ENCODE assay signal across 20 mouse cellular contexts in the genomic region with DNA sequence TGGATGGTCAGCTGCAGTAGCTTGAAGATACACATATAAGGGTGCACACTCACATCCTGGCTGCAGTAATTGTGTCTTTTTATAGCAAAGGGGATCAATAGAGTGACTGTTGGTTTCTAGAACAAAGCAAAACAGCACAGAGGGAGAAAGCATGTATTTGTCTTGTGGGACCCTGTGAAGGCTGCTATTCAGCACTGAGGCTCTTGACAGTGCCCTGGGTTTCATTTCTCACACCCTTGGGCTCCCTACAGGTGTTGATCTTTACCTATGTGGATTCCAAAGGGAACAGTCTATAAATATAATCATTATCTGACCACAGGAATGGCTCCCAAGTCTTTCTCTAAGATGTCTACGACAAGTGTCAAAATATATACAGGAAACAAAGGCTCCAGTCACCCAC.
DNase-seq lines count a peak whose midpoint lies in the region; ATAC-seq lines count a peak whose summit lies in the region.
"Had no signal": no experiment of that assay in that cellular context is flagged by ENCODE, and none has a peak within 500 bp of the region (broad histone marks: within the 10 kb centered on the region; RNA-seq: fewer than 3 reads in every experiment).

No protein-coding gene starts in this region.

- no peaks in the 10 kb centered on the region for H3K27me3 ChIP-seq in forebrain, embryonic 10.5 days (ENCODE audit: poor library complexity, severe bottlenecking)
- H3K27me3 ChIP-seq in forebrain, embryonic 14.5 days (replicated peaks; ENCODE audit: control insufficient read depth, insufficient read depth, low read length) = no peaks in the 10 kb centered on the region
- no peaks in the 10 kb centered on the region for H3K27me3 ChIP-seq in heart, embryonic 13.5 days (replicated peaks)
- H3K27me3 ChIP-seq in limb, embryonic 11.5 days (ENCODE audit: control insufficient read depth, insufficient read depth, low read length) = no peaks in the 10 kb centered on the region
- H3K27me3 ChIP-seq in limb, embryonic 10.5 days (ENCODE audit: low read depth, poor library complexity, severe bottlenecking) = no peaks in the 10 kb centered on the region
- H3K27me3 ChIP-seq: embryonic facial prominence, embryonic 15.5 days; limb, embryonic 12.5 days; liver, embryonic 12.5 days; megakaryocyte, embryonic 14.5 days; Patski had no signal

- peaks cover 10% of the 10 kb centered on the region for H3K4me1 ChIP-seq in forebrain, embryonic 10.5 days
- H3K4me1 ChIP-seq in forebrain, embryonic 14.5 days (ENCODE audit: control insufficient read depth, insufficient read depth, low read length) = peaks cover 4% of the 10 kb centered on the region; the same call in 1 of the 2 replicates
- H3K4me1 ChIP-seq in heart, embryonic 13.5 days = peaks cover 18% of the 10 kb centered on the region
- no peaks in the 10 kb centered on the region for H3K4me1 ChIP-seq in limb, embryonic 11.5 days (ENCODE audit: control insufficient read depth, insufficient read depth, low read length)
- peaks cover 7% of the 10 kb centered on the region for H3K4me1 ChIP-seq in limb, embryonic 10.5 days
- H3K4me1 ChIP-seq: embryonic facial prominence, embryonic 15.5 days; liver, embryonic 12.5 days had no signal

- H3K36me3 ChIP-seq in forebrain, embryonic 10.5 days (replicated peaks) = no peaks in the 10 kb centered on the region
- no peaks in the 10 kb centered on the region for H3K36me3 ChIP-seq in forebrain, embryonic 14.5 days (ENCODE audit: control insufficient read depth, insufficient read depth, low read length)
- H3K36me3 ChIP-seq in heart, embryonic 13.5 days = no peaks in the 10 kb centered on the region
- no peaks in the 10 kb centered on the region for H3K36me3 ChIP-seq in limb, embryonic 11.5 days (ENCODE audit: control insufficient read depth, insufficient read depth, low read length)
- no peaks in the 10 kb centered on the region for H3K36me3 ChIP-seq in limb, embryonic 10.5 days
- H3K36me3 ChIP-seq: embryonic facial prominence, embryonic 15.5 days; limb, embryonic 12.5 days; liver, embryonic 12.5 days had no signal

- no peak overlapping the region for H3K4me2 ChIP-seq in forebrain, embryonic 14.5 days (ENCODE audit: low read length)
- H3K4me2 ChIP-seq in heart, embryonic 13.5 days = no peak overlapping the region
- no peak overlapping the region for H3K4me2 ChIP-seq in limb, embryonic 11.5 days (ENCODE audit: low read depth, severe bottlenecking)
- H3K4me2 ChIP-seq: embryonic facial prominence, embryonic 15.5 days; limb, embryonic 12.5 days; liver, embryonic 12.5 days had no signal

- no peak overlapping the region for H3K9ac ChIP-seq in forebrain, embryonic 14.5 days (ENCODE audit: low read length)
- no peak overlapping the region for H3K9ac ChIP-seq in heart, embryonic 13.5 days
- H3K9ac ChIP-seq in limb, embryonic 11.5 days (ENCODE audit: low read length) = no peak overlapping the region
- H3K9ac ChIP-seq: embryonic facial prominence, embryonic 15.5 days; limb, embryonic 12.5 days; liver, embryonic 12.5 days had no signal

- no peak for DNase-seq in forebrain, embryonic 10.5 days (ENCODE audit: extremely low spot score, low spot score)
- no peak for DNase-seq in forebrain, embryonic 14.5 days (ENCODE audit: low spot score)
- no peak for DNase-seq in heart, postnatal 25 days (ENCODE audit: low spot score)
- no peak for DNase-seq in limb, embryonic 11.5 days (ENCODE audit: low spot score)
- DNase-seq in limb, embryonic 10.5 days (ENCODE audit: low spot score) = no peak
- no peak for DNase-seq in thymus, postnatal 10 days (ENCODE audit: low spot score in 2 of 2)
- DNase-seq: cerebellum, adult 11-12 months; kidney, adult 2 months; kidney, postnatal 10 days; lung, adult 2 months; thymus, postnatal 25 days had no signal

- peak overlapping the region; percentile 6; the same call in 1 of the 2 replicates for H3K27ac ChIP-seq in forebrain, embryonic 10.5 days
- H3K27ac ChIP-seq in forebrain, embryonic 14.5 days (ENCODE audit: low read depth, low read length) = no peak overlapping the region
- peak overlapping the region; percentile 67 for H3K27ac ChIP-seq in heart, embryonic 13.5 days (replicated peaks)
- no peak overlapping the region for H3K27ac ChIP-seq in limb, embryonic 11.5 days (replicated peaks; ENCODE audit: low read depth, low read length)
- no peak overlapping the region for H3K27ac ChIP-seq in limb, embryonic 10.5 days
- H3K27ac ChIP-seq: embryonic facial prominence, embryonic 15.5 days; limb, embryonic 12.5 days; liver, embryonic 12.5 days had no signal

- WGBS in forebrain, embryonic 10.5 days = 42% methylated on average over 1 of the region's 1 CpGs
- WGBS in forebrain, embryonic 14.5 days = 21% methylated on average over 1 of the region's 1 CpGs
- 7% methylated on average over 1 of the region's 1 CpGs for WGBS in heart, embryonic 13.5 days
- WGBS in limb, embryonic 11.5 days = 66% methylated on average over 1 of the region's 1 CpGs
- WGBS in limb, embryonic 10.5 days = 62% methylated on average over 1 of the region's 1 CpGs

- H3K9me3 ChIP-seq in forebrain, embryonic 10.5 days = no peaks in the 10 kb centered on the region
- no peaks in the 10 kb centered on the region for H3K9me3 ChIP-seq in forebrain, embryonic 14.5 days (replicated peaks; ENCODE audit: control insufficient read depth, low read length)
- no peaks in the 10 kb centered on the region for H3K9me3 ChIP-seq in heart, embryonic 13.5 days
- no peaks in the 10 kb centered on the region for H3K9me3 ChIP-seq in limb, embryonic 11.5 days (ENCODE audit: control insufficient read depth, low read length)
- no peaks in the 10 kb centered on the region for H3K9me3 ChIP-seq in limb, embryonic 10.5 days (replicated peaks)
- H3K9me3 ChIP-seq: embryonic facial prominence, embryonic 15.5 days; limb, embryonic 12.5 days; liver, embryonic 12.5 days had no signal

- no peak overlapping the region for H3K4me3 ChIP-seq in forebrain, embryonic 10.5 days
- H3K4me3 ChIP-seq in forebrain, embryonic 14.5 days (ENCODE audit: low read depth, low read length) = no peak overlapping the region
- no peak overlapping the region for H3K4me3 ChIP-seq in heart, embryonic 13.5 days
- H3K4me3 ChIP-seq in limb, embryonic 11.5 days (ENCODE audit: low read depth, low read length) = no peak overlapping the region
- no peak overlapping the region for H3K4me3 ChIP-seq in limb, embryonic 10.5 days
- H3K4me3 ChIP-seq: embryonic facial prominence, embryonic 15.5 days; limb, embryonic 12.5 days; liver, embryonic 12.5 days; megakaryocyte, embryonic 14.5 days; myocyte had no signal

- intact Hi-C loops in heart, postnatal 25 days (cut with DNase I) = no loop called here

- no peak for ATAC-seq in forebrain, embryonic 14.5 days
- ATAC-seq in heart, embryonic 13.5 days (ENCODE audit: extremely low read depth, insufficient number of reproducible peaks, low FRiP score, low TSS enrichment) = no peak; the same call in 1 of the 2 replicates
- peak; percentile 49; the same call in 1 of the 2 replicates for ATAC-seq in limb, embryonic 11.5 days (ENCODE audit: insufficient number of reproducible peaks, low FRiP score, low TSS enrichment, low read depth)
- ATAC-seq: CD4-positive, CD25-positive, alpha-beta regulatory T cell, adult 4 months; inflammation-experienced regulatory T-cells, adult 6 months; liver, embryonic 12.5 days; Patski had no signal

Comparison
In these comparisons a context has a peak if more than half of its experiments do, and no peak if none do; other contexts are left out.
1. H3K27ac ChIP-seq: peak in forebrain, embryonic 10.5 days (single experiment) and heart, embryonic 13.5 days (single experiment); none in forebrain, embryonic 14.5 days (single experiment), limb, embryonic 11.5 days (single experiment) and limb, embryonic 10.5 days (single experiment).